Mouse (Mus musculus): Measurements from ENCODE around the gene Akap10.
"Not testable (repeated sequence)": the region's sequence is repeated elsewhere in the genome, so short reads cannot be mapped to it uniquely, and the experiment has no call there.

Gene Akap10

DNA sequence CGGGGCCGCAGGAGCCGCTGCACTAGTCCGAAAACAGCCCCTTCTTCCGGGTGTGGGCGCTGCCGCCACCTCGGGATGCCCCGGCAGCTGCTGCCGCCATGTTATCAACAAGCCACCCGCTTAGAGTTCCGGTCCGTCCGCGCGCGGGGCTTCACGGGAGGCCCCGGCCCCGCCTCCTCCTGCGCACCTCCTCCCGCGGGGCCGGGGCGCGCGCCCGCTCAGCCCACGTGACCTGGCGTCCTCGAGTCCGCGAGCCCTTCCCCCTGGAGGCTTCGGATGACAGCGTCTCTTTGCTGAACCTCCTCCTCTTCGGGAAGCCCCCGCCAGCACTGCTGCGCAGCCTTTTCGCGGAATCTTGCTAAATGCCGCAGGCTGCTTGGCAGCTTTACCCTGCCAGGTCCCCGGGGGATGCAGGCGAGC is at the start of gene Akap10:
Gene Akap10 (minus strand): TSS at position 155 of the 420 bp plus-strand sequence.
- peak; percentile 97 for DNase-seq

GRCm38 (mm10) chr11:61975783-61976182 is 45.7 kb upstream of the Akap10 start:
- no peak for DNase-seq

DNA sequence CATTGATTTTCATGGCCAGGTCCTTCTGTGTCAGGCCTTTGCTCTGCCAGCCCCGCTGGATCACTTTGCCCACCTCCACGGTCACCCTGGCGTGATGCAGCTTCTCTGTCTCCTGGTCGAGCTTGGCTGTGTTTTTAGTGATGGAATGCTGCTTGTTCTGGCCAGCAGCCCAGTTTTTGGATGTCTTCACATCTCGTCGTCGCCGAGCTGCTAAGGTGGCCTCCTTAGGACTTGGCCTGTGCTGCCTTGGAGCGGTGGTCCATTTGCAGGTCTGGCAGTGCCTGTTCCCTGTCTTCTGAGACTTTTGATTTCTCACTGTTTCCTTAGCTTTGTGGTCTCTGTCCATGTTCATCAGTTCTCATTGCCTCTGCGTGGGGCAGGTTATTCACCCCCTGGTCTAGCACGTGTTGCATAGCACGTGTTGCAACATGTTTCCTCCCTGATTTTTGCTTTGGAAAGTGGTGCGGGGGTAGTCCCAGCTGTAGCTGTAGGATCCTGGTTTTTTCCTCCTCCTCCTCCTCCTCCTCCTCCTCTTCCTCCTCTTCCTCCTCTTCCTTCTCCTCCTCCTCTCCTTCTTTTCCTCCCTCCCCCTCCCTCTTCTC is 44.2 kb upstream of the Akap10 start:
- DNase-seq: no peak

GRCm38 (mm10) chr11:61971441-61972221 is 41.6 kb upstream of the Akap10 start:
- no peak for DNase-seq

DNA sequence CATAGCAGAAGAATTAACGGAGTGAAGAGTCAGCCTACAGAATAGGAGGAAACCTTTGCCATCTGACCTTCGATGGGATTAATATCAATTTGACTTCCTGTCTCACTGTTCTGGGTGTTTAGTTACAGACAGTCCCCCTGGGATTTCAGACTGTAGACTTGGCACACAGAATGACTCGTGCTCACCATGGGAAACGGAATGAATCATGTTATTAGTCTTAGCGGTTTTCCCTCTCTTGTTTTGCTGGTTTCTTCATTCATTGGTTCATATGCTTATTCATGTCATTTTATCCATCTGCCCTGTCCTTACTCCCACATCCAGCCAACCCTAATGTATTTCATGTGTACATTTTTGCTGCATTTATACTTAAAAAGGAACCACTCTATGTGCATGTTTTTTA is 40.8 kb upstream of the Akap10 start:
- no peak for DNase-seq

DNA sequence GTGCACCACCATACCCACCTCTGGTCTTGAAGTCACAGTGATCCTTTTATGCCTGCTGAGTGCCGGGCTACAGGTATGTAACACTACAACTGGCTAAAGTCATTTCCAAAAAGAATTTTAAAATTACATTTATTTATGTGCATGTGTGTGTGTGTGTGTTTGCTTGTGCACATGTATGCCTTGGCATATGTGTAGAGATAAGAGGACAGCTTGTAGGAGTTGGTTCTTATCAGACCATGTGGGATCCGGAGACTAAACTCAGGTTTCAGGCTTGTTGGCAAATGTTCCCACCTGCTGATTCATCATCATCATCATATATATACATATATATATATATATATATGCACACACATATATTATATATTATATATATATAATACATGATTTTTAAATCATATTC is 38.8 kb upstream of the Akap10 start:
- DNase-seq: no peak

- no peak for DNase-seq
These were observed 37.0 kb upstream of the Akap10 start for GRCm38 (mm10) chr11:61967034-61967433.

DNA sequence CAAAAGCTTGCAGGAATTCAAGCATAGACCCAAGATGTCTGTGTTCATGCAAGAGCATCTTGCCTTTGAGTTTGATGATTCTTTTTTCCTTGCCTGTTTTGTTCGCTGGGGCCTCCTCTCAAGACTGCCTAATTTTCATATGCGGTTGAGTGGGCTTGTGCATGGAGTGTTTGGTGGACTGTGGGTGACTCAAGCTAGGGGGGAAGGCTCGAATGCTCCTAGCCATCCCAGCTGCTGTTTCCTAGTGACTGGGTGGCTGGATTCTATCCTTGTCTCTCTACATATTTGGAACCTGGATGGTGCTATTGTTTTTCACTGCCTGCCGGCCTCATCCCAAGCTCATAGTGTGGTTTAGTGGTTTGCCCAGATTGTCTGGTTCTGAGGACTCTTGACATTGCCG is 34.6 kb upstream of the Akap10 start:
- DNase-seq: no peak

DNA sequence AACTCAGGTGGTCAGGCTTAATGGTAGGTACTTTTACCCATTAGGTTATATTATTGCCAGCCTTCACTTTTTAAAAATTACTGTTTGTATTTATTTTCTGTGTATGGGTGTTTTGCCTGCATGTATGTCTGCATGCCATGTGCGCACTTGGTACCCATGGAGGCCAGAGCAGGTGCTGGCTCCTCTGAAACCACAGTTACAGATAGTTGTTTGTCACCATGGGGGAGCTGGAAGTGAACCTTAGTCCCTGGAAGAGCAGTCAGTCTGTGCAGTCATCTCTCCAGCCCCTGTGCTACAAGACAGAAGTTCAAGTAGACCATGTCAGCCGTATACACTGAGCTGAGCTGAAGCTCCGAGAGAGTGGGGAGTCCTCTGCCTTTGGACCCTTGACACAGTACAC is 33.1 kb upstream of the Akap10 start:
- DNase-seq: no peak

DNA sequence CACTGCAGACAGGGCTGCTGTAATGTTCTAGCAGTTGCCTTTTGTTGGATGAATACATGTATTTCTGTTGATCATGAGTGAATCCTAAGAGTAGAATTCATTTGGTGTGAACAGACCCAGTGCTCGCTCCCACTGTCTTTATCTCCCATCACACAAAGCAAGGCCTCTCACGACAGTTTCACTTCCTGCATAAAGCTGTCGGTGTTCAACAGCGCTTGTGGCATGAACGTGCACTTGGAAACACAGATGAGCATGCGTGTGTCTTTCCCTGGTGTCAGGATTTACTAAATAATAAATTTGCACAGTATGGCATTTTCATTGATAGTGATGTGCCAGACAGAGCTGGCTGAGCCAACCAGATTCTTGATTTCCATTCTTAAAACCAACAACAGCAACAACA is 32.6 kb upstream of the Akap10 start:
- no peak for DNase-seq

- DNase-seq: no peak
These were observed 30.0 kb upstream of the Akap10 start for GRCm38 (mm10) chr11:61960096-61960495.

DNA sequence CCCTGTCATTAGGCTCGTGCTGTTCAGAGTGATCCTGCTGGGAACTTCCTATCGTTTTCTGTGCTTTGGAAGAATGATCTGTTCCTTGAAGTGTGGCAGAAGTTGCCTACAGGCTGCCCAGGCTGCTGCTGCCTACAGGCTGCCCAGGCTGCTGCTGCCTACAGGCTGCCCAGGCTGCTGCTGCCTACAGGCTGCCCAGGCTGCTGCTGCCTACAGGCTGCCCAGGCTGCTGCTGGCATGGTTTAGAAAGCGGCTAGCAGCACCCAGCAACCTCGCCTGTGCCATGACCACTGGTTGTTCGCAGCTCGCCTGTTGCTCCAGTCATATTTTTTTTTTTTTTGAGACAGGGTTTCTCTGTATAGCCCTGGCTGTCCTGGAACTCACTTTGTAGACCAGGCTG is 28.7 kb upstream of the Akap10 start:
- not testable (repeated sequence) for DNase-seq

DNA sequence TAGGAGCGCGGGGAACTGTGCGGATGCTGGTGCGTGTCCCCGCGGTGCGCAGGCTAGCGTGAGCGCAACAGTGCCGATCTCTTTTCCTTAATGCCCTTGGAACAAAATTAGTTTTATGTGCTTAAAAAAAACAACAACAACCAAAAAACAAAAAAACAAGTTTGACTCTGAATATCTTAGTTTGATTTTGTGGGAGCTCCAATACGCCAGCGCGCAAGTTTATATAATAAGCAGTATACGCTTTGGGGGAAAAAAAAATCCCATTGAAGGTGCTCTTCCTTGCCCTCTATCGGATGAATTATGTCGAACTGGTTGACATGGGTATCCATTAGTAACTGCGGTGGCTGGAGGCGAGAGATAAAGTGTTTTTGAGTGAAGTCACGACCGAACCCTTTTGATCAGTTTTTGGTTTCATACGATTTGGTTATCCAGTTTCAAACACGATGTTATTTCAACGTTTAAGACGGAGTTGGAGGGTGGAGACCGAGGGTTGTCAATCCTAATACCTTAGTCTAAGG is 27.3 kb upstream of the Akap10 start:
- DNase-seq: no peak

GRCm38 (mm10) chr11:61956572-61957295 is 26.7 kb upstream of the Akap10 start, which contains the start of gene Specc1:
TSS of gene Specc1 (plus strand) at chr11:61956763.
- peak; percentile 92 for DNase-seq

GRCm38 (mm10) chr11:61955951-61956350 is 25.9 kb upstream of the Akap10 start:
- DNase-seq: no peak

DNA sequence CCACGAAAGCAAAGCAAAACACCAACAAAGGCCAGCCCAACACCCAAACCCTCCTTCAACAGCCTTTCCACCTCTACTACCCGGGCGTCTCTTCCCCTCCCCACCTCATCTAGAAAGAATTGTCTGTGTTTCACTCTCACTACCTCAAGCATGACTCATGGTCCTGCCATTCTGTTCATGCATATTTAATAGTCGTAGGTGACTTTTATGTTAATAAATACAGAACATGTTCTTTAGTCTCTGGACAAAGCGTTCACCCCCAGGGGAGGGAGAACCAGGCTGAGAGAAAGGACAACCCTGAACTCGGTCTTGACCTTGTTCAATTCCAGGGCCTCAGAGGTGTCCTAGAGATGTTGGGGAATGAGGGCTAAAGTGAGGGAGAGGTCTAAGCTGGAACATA is 25.1 kb upstream of the Akap10 start:
- DNase-seq: peak; percentile 54

GRCm38 (mm10) chr11:61950632-61951031 is 20.6 kb upstream of the Akap10 start:
- peak; percentile 83 for DNase-seq

DNA sequence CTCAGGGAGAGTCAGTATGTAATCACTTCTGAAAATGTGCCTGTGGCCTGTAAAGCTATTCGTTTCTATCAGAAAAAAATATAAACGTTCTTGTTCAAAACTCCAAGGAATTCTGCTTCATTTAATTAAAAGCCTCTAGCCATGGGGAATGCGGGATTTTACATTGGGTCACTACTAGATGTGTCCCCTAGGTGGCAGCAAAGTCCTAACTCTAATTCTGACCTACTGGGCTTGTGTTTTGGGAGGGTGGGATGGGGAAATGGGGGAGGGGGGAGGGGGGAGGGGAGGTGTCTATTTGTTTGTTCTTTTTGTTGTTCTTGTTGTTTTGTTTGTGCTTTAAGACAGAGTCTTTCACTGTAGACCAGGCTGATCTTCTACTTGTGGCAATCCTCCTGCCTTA is 19.3 kb upstream of the Akap10 start:
- peak; percentile 65 for DNase-seq

DNA sequence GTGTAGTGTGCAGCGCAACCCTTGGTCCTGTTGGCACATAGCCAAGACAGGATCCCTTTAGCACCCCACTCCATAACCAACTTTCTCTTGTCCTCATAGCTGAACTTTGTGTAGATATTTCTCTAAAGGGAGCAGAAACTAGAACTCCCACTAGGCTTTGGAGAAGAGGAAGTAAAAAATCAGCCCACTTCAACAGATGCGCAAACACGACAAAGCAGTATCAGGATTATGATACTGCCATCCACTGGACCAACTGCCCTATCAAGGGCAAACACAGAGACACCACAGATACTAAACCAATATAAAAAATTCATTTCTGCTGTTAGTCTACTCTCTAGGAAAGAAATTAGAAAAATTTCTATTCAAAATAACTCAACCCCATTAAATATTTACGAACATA is 16.6 kb upstream of the Akap10 start:
- no peak for DNase-seq

DNA sequence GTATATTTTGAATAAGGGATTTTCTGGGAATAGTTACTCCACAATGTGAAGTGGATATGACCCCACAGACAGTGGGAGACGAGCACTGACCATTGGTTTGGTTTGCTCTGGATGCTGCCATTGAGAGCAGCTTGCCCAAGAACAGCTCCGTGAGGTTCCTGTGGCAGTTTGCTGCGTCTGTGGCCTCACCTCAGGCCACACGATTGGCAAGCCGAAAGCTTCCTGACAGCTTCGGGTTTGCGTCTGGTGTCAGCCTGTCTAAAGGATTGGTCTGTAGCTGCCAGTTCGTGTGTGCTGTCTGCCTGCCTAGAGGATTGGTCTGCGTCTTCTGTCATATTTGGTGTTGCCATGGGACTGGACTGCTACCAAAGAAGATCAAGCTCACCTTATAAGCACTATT is 14.4 kb upstream of the Akap10 start:
- no peak for DNase-seq

DNA sequence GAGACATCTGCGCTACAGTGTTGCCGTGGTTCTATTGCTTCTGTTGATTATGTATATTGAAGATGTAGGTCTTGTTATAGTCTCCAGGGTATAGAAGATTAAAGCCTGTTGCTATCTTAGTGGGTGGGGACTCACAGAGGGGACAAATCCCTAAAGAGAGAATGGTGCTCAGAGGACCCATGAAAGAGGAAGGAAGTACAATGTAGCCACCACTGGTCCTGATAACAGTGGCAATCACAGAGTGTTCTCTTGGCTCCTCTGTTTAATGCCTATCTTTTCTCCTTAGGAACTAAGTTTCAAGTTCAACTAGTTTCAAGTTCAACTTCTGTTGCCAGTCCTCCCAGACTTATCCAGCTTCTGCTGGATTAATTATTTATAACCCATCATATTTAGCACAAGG is 12.9 kb upstream of the Akap10 start:
- DNase-seq: no peak

DNA sequence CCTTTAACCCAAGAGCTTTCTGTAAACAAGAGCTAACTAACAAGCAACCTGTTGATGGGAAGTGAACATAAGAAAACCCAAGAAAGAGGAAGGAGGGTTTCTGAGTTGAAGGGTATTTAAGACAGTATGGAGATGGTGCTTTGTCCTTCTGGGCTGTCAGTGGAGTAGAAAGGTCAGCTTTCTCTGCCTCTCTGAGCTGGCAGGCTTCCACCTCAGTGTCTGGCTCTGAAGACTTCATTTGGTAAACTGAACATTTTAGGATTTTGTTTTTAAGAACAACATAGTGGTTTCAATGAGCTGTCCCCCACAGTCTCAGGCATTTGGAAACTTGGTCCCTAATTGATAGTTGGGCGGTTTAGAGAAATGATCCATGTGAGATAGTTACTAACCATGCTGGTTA is 7.7 kb upstream of the Akap10 start:
- no peak for DNase-seq
